Mouse (Mus musculus): ENCODE data around the gene Atxn1.
A peak's percentile ranks its signal among the peaks of the same experiment; 100 is the strongest.

Gene Atxn1

GRCm38 (mm10) chr13:45827046-45827596 is 137.7 kb downstream of the Atxn1 start:
- DNase-seq (ENCODE audit: low spot score), result no peak

- no peak for DNase-seq (ENCODE audit: low spot score)
These were observed 142.3 kb downstream of the Atxn1 start for GRCm38 (mm10) chr13:45822491-45822829.

- DNase-seq (ENCODE audit: low spot score), result no peak
These were observed 142.9 kb downstream of the Atxn1 start for GRCm38 (mm10) chr13:45821764-45822490.

GRCm38 (mm10) chr13:45820473-45821230 is 144.2 kb downstream of the Atxn1 start:
- DNase-seq (ENCODE audit: low spot score), result no peak

GRCm38 (mm10) chr13:45816670-45817069 is 148.1 kb downstream of the Atxn1 start:
- DNase-seq (ENCODE audit: low spot score), result no peak

- DNase-seq (ENCODE audit: low spot score), result no peak
These were observed 154.9 kb downstream of the Atxn1 start for GRCm38 (mm10) chr13:45809777-45810410.

GRCm38 (mm10) chr13:45807593-45808043 is 157.2 kb downstream of the Atxn1 start:
- DNase-seq (ENCODE audit: low spot score), result peak; percentile 46

- no peak for DNase-seq (ENCODE audit: low spot score)
These were observed 157.9 kb downstream of the Atxn1 start for GRCm38 (mm10) chr13:45806600-45807525.

GRCm38 (mm10) chr13:45805915-45806599 is 158.8 kb downstream of the Atxn1 start:
- DNase-seq (ENCODE audit: low spot score), result no peak

GRCm38 (mm10) chr13:45802620-45803410 is 162.0 kb downstream of the Atxn1 start:
- no peak for DNase-seq (ENCODE audit: low spot score)

GRCm38 (mm10) chr13:45798248-45798647 is 166.6 kb downstream of the Atxn1 start:
- no peak for DNase-seq (ENCODE audit: low spot score)

- no peak for DNase-seq (ENCODE audit: low spot score)
These were observed 167.1 kb downstream of the Atxn1 start for GRCm38 (mm10) chr13:45797696-45798095.

GRCm38 (mm10) chr13:45796286-45796685 is 168.5 kb downstream of the Atxn1 start:
- no peak for DNase-seq (ENCODE audit: low spot score)

- DNase-seq (ENCODE audit: low spot score), result no peak
These were observed 171.0 kb downstream of the Atxn1 start for GRCm38 (mm10) chr13:45793796-45794195.

GRCm38 (mm10) chr13:45786409-45786808 is 178.4 kb downstream of the Atxn1 start:
- DNase-seq (ENCODE audit: low spot score), result no peak

GRCm38 (mm10) chr13:45783681-45784080 is 181.1 kb downstream of the Atxn1 start:
- DNase-seq (ENCODE audit: low spot score), result no peak

GRCm38 (mm10) chr13:45778750-45779149 is 186.1 kb downstream of the Atxn1 start:
- DNase-seq (ENCODE audit: low spot score), result no peak

- no peak for DNase-seq (ENCODE audit: low spot score)
These were observed 186.6 kb downstream of the Atxn1 start for GRCm38 (mm10) chr13:45778171-45778570.

GRCm38 (mm10) chr13:45775516-45775915 is 189.3 kb downstream of the Atxn1 start:
- no peak for DNase-seq (ENCODE audit: low spot score)

All from urinary bladder, postnatal 25 days (tissue).